Mouse (Mus musculus) embryonic facial prominence, embryonic 12.5 days (tissue): ENCODE data around the gene Fgf3. TPM values are rescaled to one million over a fixed set of nuclear protein-coding genes. Genes with fewer than 3 reads are reported as not detected.

ENCODE experiments used
- ATAC-seq: fragments of 200-750 bp; cut with Nextera tagmentation; 2 replicates; pipeline ENCODE4 v1.8.0; 2017; ENCODE audit not compliant: insufficient number of reproducible peaks, insufficient read depth, low FRiP score, low TSS enrichment
- H3K27ac ChIP-seq: fragments of 300-500 bp; sonication (generic); 2 replicates; pipeline ENCODE4 v1.5.1; 2016; ENCODE audit warnings: mild to moderate bottlenecking
- H3K27me3 ChIP-seq: fragments of 300-500 bp; sonication (generic); 2 replicates; pipeline ENCODE4 v1.6.1; 2016; ENCODE audit warnings: mild to moderate bottlenecking, moderate library complexity
- H3K36me3 ChIP-seq: fragments of 300-500 bp; sonication (generic); 2 replicates; pipeline ENCODE4 v1.6.1; 2016; ENCODE audit warnings: mild to moderate bottlenecking
- H3K4me1 ChIP-seq: fragments of 300-500 bp; sonication (generic); 2 replicates; pipeline ENCODE4 v1.6.1; 2016
- H3K4me2 ChIP-seq: fragments of 300-500 bp; sonication (generic); replicated peaks from 2 replicates; pipeline ENCODE4 v1.6.1; 2016; ENCODE audit warnings: mild to moderate bottlenecking, moderate library complexity
- H3K4me3 ChIP-seq: fragments of 300-500 bp; sonication (generic); 2 replicates; pipeline ENCODE4 v1.5.1; 2016; ENCODE audit warnings: mild to moderate bottlenecking
- H3K9ac ChIP-seq: fragments of 300-500 bp; sonication (generic); 2 replicates; pipeline ENCODE4 v1.6.1; 2016; ENCODE audit warnings: mild to moderate bottlenecking, moderate library complexity
- H3K9me3 ChIP-seq: fragments of 300-500 bp; sonication (generic); 2 replicates; pipeline ENCODE4 v1.6.1; 2016; ENCODE audit warnings: mild to moderate bottlenecking, moderate library complexity
- WGBS: fragments of 180-500 bp; shearing (Covaris S2); methylation state at CpG from one replicate; pipeline ENCODE4 v1.1.7; 2016; 5-methylcytosine and 5-hydroxymethylcytosine counted together
- polyA plus RNA-seq: library from polyadenylated mRNA; unstranded; fragments of >200 nt; fragmentation: Nextera tagmentation; extraction: Ambion mirVana; gene quantifications from 2 replicates; pipeline ENCODE4 v1.2.1, GENCODE M21; 2016

The Fgf3 gene
- 0.58 and 1.1 TPM in 2 replicates for polyA plus RNA-seq

GRCm38 (mm10) chr7:144837891-144838488 is at the start of gene Fgf3:
Gene Fgf3, plus strand, starts transcription at chr7:144838083.
- no peak for ATAC-seq
- peak within 1 kb of the TSS; percentile 40 for H3K4me3 ChIP-seq
- no peak within 1 kb of the TSS for H3K9ac ChIP-seq
- no peaks in the 10 kb centered on the region for H3K36me3 ChIP-seq
- H3K4me1 ChIP-seq: peaks cover 8% of the 10 kb centered on the region; the same call in 1 of the 2 replicates
- no peak within 1 kb of the TSS for H3K27ac ChIP-seq
- WGBS: 2% methylated on average over 43 of the region's 43 CpGs
- H3K9me3 ChIP-seq: no peaks in the 10 kb centered on the region
- H3K4me2 ChIP-seq: peak within 1 kb of the TSS; percentile 66
- peaks cover 84% of the 10 kb centered on the region for H3K27me3 ChIP-seq

- Histone ChIP-seq H3K9ac (no peak overlapping the region), H3K27me3 (peaks cover 12% of the 10 kb centered on the region; the same call in 1 of the 2 replicates), H3K27ac (no peak overlapping the region), H3K9me3 (no peaks in the 10 kb centered on the region), H3K4me1 (no peaks in the 10 kb centered on the region), H3K36me3 (no peaks in the 10 kb centered on the region), H3K4me2 (no peak overlapping the region), H3K4me3 (no peak overlapping the region)
- no peak for ATAC-seq
- WGBS: 68% methylated on average over 4 of the region's 4 CpGs
These were observed 49.3 kb upstream of the Fgf3 start for GRCm38 (mm10) chr7:144788631-144789030.

DNA sequence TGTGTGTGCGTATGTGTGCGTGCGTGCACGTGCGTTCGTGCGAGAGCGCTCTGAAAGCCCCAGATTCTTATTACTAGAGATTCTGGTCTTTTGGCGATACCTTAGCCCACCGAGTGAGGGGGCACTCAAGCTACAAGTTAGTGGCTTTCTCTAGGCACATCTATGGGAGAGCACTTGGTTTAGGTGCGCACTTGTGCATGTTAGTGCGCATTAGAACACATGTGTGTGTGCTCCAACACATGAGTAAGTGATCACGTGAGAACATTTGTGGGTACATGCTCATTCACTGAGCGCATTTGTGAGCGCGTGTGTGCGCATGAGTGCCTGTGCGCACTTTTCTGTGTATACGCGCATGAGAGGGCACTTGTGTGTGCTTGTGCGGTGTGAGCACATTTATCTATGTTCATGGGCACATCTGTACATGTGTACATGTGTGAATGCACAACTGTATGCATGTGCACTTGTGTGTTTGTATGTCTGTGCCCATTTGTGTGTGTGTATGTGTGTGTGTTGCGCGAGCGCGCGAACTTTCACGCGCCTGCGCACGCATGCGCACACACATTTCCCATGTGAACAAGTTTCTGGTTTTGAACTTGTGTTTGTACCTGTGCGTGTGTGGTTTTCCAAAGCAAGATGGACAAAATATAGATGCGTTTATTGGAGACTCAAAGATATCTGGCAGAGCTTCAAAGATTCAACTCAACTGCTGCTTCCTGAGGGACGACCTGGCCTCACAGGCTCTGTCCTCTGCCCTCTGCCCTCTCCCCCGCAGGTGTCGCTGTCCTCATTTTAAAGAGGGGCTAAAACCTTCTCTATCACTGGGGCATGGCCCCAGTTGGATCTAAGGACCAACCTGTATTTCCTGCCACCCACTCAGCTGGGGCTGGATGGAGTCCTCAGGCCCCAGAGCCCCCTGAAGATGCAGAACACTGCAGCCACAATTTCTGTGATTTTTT is 48.0 kb upstream of the Fgf3 start:
- H3K9ac ChIP-seq: no peak overlapping the region
- peak overlapping the region; percentile 41 for H3K4me2 ChIP-seq
- no peaks in the 10 kb centered on the region for H3K36me3 ChIP-seq
- ATAC-seq: no peak
- WGBS: 42% methylated on average over 36 of the region's 36 CpGs
- peaks cover 18% of the 10 kb centered on the region for H3K27me3 ChIP-seq
- H3K4me3 ChIP-seq: peak overlapping the region; percentile 26
- no peaks in the 10 kb centered on the region for H3K4me1 ChIP-seq
- no peak overlapping the region for H3K27ac ChIP-seq
- H3K9me3 ChIP-seq: no peaks in the 10 kb centered on the region

DNA sequence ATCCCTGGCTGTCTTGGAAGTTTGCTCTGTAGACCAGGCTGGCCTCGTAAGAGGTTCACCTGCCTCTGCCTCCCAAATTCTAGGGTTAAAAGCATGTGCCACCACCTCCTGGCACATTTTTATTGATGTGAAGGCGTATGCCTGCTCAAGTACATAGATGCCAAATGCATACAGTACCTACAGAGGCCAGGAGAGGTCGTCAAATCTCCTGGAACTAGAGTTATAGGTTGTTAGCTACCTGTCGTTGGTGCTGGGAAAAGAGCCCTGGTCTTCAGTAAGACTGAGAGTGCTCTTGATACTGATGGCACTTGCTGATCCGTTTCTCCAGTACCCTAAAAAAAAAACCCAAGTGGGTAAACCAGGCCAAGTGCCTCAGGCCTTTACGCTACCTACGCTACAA is 46.5 kb upstream of the Fgf3 start:
- H3K36me3 ChIP-seq: no peaks in the 10 kb centered on the region
- H3K4me1 ChIP-seq: no peaks in the 10 kb centered on the region
- no peak for ATAC-seq
- H3K27me3 ChIP-seq: peaks cover 18% of the 10 kb centered on the region
- H3K4me3 ChIP-seq: no peak overlapping the region
- no peak overlapping the region for H3K4me2 ChIP-seq
- 84% methylated on average over 7 of the region's 7 CpGs for WGBS
- H3K27ac ChIP-seq: no peak overlapping the region
- H3K9me3 ChIP-seq: no peaks in the 10 kb centered on the region
- H3K9ac ChIP-seq: no peak overlapping the region

- H3K9me3 ChIP-seq: no peaks in the 10 kb centered on the region
- ATAC-seq: no peak
- H3K27ac ChIP-seq: no peak overlapping the region
- WGBS: 84% methylated on average over 10 of the region's 10 CpGs
- H3K9ac ChIP-seq: no peak overlapping the region
- no peak overlapping the region for H3K4me3 ChIP-seq
- H3K36me3 ChIP-seq: no peaks in the 10 kb centered on the region
- H3K4me2 ChIP-seq: no peak overlapping the region
- no peaks in the 10 kb centered on the region for H3K4me1 ChIP-seq
- peaks cover 14% of the 10 kb centered on the region for H3K27me3 ChIP-seq
These were observed 44.6 kb upstream of the Fgf3 start for GRCm38 (mm10) chr7:144793296-144793695.

DNA sequence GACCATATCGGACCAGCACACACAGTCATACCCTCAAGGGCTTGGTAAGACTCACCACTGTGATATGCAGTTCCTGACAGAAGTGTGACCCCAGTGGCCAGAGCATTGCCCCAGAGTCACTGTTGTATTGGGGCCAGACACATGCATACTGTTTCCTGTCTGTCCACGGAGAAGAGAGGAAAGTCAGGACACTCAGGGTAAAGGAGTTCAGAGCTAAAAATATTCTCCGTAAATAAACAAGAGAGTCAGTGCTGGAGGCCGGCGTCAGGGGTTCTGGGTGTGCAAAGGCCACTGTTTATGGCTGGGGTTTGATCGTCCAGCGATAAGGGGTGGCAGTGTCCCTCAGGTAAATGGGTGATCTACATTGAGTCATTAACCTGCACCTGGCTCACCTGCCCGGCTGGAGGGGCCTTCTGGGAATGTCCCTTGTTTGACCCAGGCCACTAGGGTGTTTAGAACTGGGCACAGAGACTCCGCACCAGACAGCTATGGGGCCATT is 41.9 kb upstream of the Fgf3 start:
- Histone ChIP-seq H3K4me3 (no peak overlapping the region), H3K4me1 (no peaks in the 10 kb centered on the region), H3K27ac (no peak overlapping the region), H3K9ac (no peak overlapping the region), H3K27me3 (peaks cover 13% of the 10 kb centered on the region), H3K4me2 (no peak overlapping the region), H3K9me3 (no peaks in the 10 kb centered on the region), H3K36me3 (no peaks in the 10 kb centered on the region)
- WGBS: 72% methylated on average over 9 of the region's 9 CpGs
- no peak for ATAC-seq

GRCm38 (mm10) chr7:144796986-144797735 is 40.7 kb upstream of the Fgf3 start:
- Histone ChIP-seq H3K4me1 (no peaks in the 10 kb centered on the region), H3K9ac (no peak overlapping the region), H3K36me3 (no peaks in the 10 kb centered on the region), H3K9me3 (no peaks in the 10 kb centered on the region), H3K4me3 (no peak overlapping the region), H3K27me3 (peaks cover 13% of the 10 kb centered on the region), H3K27ac (no peak overlapping the region), H3K4me2 (no peak overlapping the region)
- 43% methylated on average over 17 of the region's 17 CpGs for WGBS
- no peak for ATAC-seq

DNA sequence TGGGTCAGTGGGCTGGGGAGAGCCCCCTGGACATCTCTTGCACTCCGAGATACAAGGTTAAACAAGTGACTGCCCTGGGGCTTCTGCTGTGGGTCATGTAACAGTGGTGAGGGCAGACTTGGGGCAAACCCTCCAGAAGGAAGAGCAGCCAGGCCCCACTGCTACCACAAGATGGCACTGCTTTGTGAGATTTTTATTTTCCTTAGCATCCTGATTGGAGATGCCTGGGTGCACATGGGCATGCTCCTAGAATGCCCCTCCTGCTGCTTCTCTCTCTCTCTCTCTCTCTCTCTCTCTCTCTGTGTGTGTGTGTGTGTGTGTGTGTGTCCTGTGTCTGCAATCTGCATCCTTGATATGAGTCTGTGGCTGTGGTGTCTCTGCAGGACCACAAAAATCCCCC is 39.4 kb upstream of the Fgf3 start:
- H3K4me3 ChIP-seq: no peak overlapping the region
- WGBS: 19% methylated on average over 1 of the region's 1 CpGs
- ATAC-seq: no peak

GRCm38 (mm10) chr7:144807036-144807435 is 30.8 kb upstream of the Fgf3 start:
- Histone ChIP-seq H3K9me3 (no peaks in the 10 kb centered on the region), H3K4me3 (no peak overlapping the region), H3K9ac (no peak overlapping the region), H3K27me3 (0 out of 2 replicates have a peak, but pooled peaks cover 2% of the 10 kb centered on the region), H3K4me1 (0 out of 2 replicates have a peak, but pooled peaks cover 4% of the 10 kb centered on the region), H3K27ac (no peak overlapping the region), H3K4me2 (no peak overlapping the region), H3K36me3 (no peaks in the 10 kb centered on the region)
- 66% methylated on average over 6 of the region's 6 CpGs for WGBS
- no peak for ATAC-seq

More for the DNA sequence above, 39.4 kb upstream of the Fgf3 start:
- Histone ChIP-seq H3K4me2 (no peak overlapping the region), H3K4me1 (no peaks in the 10 kb centered on the region), H3K27ac (no peak overlapping the region), H3K9me3 (no peaks in the 10 kb centered on the region), H3K9ac (no peak overlapping the region), H3K36me3 (no peaks in the 10 kb centered on the region), H3K27me3 (peaks cover 13% of the 10 kb centered on the region)

DNA sequence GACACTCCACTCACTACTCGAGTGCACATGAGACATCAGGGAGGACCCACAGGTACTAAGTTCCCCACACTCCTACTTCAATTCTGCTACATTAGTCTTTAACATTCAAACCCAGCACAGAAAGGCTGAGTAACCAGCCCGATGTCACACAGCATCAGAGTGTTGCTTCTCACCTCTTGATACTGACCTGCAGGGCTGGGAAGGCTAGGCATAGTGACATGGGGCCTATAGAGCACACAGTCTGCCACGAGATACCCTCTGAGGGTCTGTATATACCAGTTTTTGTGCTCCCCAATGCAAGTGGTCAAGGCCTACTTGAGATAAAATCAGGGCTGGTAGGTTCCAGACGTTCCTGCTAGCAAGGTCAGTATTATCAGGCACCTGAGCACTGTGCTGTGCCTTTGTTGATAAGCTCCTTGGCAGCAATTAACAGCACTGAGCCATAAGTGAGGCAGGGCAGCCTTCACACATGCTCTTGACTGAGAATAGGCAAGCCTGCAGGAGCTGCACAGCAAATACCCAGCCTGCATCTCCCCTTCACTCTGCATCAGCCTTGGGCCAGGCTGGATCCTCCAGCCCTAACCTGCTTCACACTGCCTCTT is 29.8 kb upstream of the Fgf3 start:
- no peak overlapping the region for H3K9ac ChIP-seq
- WGBS: 62% methylated on average over 4 of the region's 4 CpGs
- no peaks in the 10 kb centered on the region for H3K36me3 ChIP-seq
- no peak overlapping the region for H3K4me2 ChIP-seq
- no peak overlapping the region for H3K4me3 ChIP-seq
- H3K27me3 ChIP-seq: 0 out of 2 replicates have a peak, but pooled peaks cover 2% of the 10 kb centered on the region
- no peak for ATAC-seq
- no peaks in the 10 kb centered on the region for H3K9me3 ChIP-seq
- H3K4me1 ChIP-seq: 0 out of 2 replicates have a peak, but pooled peaks cover 4% of the 10 kb centered on the region
- H3K27ac ChIP-seq: no peak overlapping the region

- 0 out of 2 replicates have a peak, but pooled peaks have one; percentile 44 for ATAC-seq
- H3K36me3 ChIP-seq: no peaks in the 10 kb centered on the region
- WGBS: 37% methylated on average over 4 of the region's 4 CpGs
- H3K27me3 ChIP-seq: 0 out of 2 replicates have a peak, but pooled peaks cover 2% of the 10 kb centered on the region
- H3K4me3 ChIP-seq: no peak overlapping the region
- H3K27ac ChIP-seq: no peak overlapping the region
- 0 out of 2 replicates have a peak, but pooled peaks cover 4% of the 10 kb centered on the region for H3K4me1 ChIP-seq
- H3K9me3 ChIP-seq: no peaks in the 10 kb centered on the region
- H3K9ac ChIP-seq: no peak overlapping the region
- no peak overlapping the region for H3K4me2 ChIP-seq
These were observed 26.4 kb upstream of the Fgf3 start for GRCm38 (mm10) chr7:144811521-144811920.
